Comparison of ENCODE assay signal across 14 mouse cellular contexts in the genomic region with DNA sequence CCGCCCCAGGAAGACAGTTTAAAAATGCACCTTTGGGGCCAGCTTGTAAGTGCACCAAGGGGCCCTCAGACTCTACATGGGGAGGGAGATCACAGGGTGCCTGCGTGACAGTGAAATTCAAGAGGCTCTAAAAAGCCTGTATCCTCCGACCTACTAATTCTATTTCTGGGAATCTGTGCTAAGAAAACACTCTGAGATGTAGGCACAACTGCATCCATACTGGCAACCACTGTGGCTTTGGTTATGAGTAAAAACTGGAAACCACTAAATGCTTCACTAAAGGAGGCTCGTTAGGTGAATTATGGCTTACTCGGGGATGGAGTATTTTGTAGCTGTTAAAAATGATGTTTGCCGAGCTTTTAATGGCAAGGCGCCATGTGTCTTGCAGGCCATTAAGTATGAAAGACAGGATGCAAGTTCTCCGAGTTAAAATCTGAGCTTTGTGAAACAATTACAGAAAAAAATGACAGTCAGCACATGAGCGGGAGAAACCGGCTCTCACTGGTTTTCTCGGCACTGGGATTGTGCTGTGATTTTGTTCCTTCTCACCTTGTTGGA.
DNase-seq lines count a peak whose midpoint lies in the region; ATAC-seq and TF ChIP-seq lines count a peak whose summit lies in the region.
"Had no signal": no experiment of that assay in that cellular context is flagged by ENCODE, and none has a peak within 500 bp of the region (broad histone marks: within the 10 kb centered on the region; RNA-seq: fewer than 3 reads in every experiment).

No protein-coding gene starts in this region.

- no peak overlapping the region for H3K9ac ChIP-seq in hindbrain, embryonic 12.5 days
- H3K9ac ChIP-seq in lung, embryonic 14.5 days: no peak overlapping the region
- H3K9ac ChIP-seq: heart, embryonic 15.5 days had no signal

- no peaks in the 10 kb centered on the region for H3K27me3 ChIP-seq in hindbrain, embryonic 10.5 days (ENCODE audit: insufficient read depth, poor library complexity, severe bottlenecking)
- H3K27me3 ChIP-seq in hindbrain, embryonic 12.5 days: no peaks in the 10 kb centered on the region
- H3K27me3 ChIP-seq in lung, embryonic 14.5 days (ENCODE audit: insufficient read depth, low read length): no peaks in the 10 kb centered on the region

- H3K36me3 ChIP-seq in hindbrain, embryonic 10.5 days: no peaks in the 10 kb centered on the region
- H3K36me3 ChIP-seq in hindbrain, embryonic 12.5 days: no peaks in the 10 kb centered on the region
- H3K36me3 ChIP-seq in lung, embryonic 14.5 days (ENCODE audit: insufficient read depth): no peaks in the 10 kb centered on the region
- H3K36me3 ChIP-seq: heart, embryonic 15.5 days had no signal

- 74% methylated on average over 11 of the region's 11 CpGs for WGBS in hindbrain, embryonic 10.5 days
- WGBS in hindbrain, embryonic 12.5 days: 69% methylated on average over 11 of the region's 11 CpGs
- 56% methylated on average over 11 of the region's 11 CpGs for WGBS in lung, embryonic 14.5 days

- no peak overlapping the region for H3K4me2 ChIP-seq in hindbrain, embryonic 12.5 days (replicated peaks)
- H3K4me2 ChIP-seq in lung, embryonic 14.5 days: no peak overlapping the region
- H3K4me2 ChIP-seq: heart, embryonic 15.5 days had no signal

- H3K4me3 ChIP-seq in hindbrain, embryonic 10.5 days: no peak overlapping the region
- H3K4me3 ChIP-seq in hindbrain, embryonic 12.5 days: no peak overlapping the region
- no peak overlapping the region for H3K4me3 ChIP-seq in lung, embryonic 14.5 days (ENCODE audit: low read depth, low read length)
- H3K4me3 ChIP-seq: heart, embryonic 15.5 days had no signal

- H3K4me1 ChIP-seq in hindbrain, embryonic 10.5 days (replicated peaks): peaks cover 51% of the 10 kb centered on the region
- H3K4me1 ChIP-seq in hindbrain, embryonic 12.5 days: peaks cover 24% of the 10 kb centered on the region
- H3K4me1 ChIP-seq in lung, embryonic 14.5 days (ENCODE audit: insufficient read depth): no peaks in the 10 kb centered on the region

- TF ChIP-seq CTCF in lung, embryonic 14.5 days (IDR thresholded peaks at IDR 0.05; ENCODE audit: low read depth): no peak

- ATAC-seq in hindbrain, embryonic 12.5 days (ENCODE audit: low FRiP score): no peak
- no peak for ATAC-seq in lung, embryonic 14.5 days (ENCODE audit: insufficient read depth)
- ATAC-seq: intestine, embryonic 16.5 days had no signal

- H3K27ac ChIP-seq in hindbrain, embryonic 10.5 days: peak overlapping the region; percentile 35; the same call in 1 of the 2 replicates
- H3K27ac ChIP-seq in hindbrain, embryonic 12.5 days: no peak overlapping the region
- H3K27ac ChIP-seq in lung, embryonic 14.5 days (ENCODE audit: low read depth): no peak overlapping the region
- H3K27ac ChIP-seq: heart, embryonic 15.5 days had no signal

- no peaks in the 10 kb centered on the region for H3K9me3 ChIP-seq in hindbrain, embryonic 10.5 days
- no peaks in the 10 kb centered on the region for H3K9me3 ChIP-seq in hindbrain, embryonic 12.5 days (replicated peaks)
- no peaks in the 10 kb centered on the region for H3K9me3 ChIP-seq in lung, embryonic 14.5 days (ENCODE audit: low read depth, low read length)
- H3K9me3 ChIP-seq: heart, embryonic 15.5 days had no signal

- no peak for DNase-seq in hindbrain, embryonic 10.5 days (ENCODE audit: low spot score)
- DNase-seq in lung, embryonic 14.5 days: peak; percentile 66
- no peak for DNase-seq in lung, postnatal 4 days
- DNase-seq in right cerebral cortex, postnatal 25 days: peak; percentile 17
- no peak for DNase-seq in right cerebral cortex, postnatal 14 days
- DNase-seq in ovary, adult 18-20 months (ENCODE audit: low spot score): no peak
- DNase-seq: adrenal gland, postnatal 25 days; cerebellum, postnatal 10 days; heart, adult 18-20 months; spleen, adult 18-20 months; thymus, postnatal 25 days had no signal

Comparison
In these comparisons a context has a peak if more than half of its experiments do, and no peak if none do; other contexts are left out.
1. DNase-seq: peak in lung, embryonic 14.5 days (single experiment) and right cerebral cortex, postnatal 25 days (single experiment); none in hindbrain, embryonic 10.5 days (single experiment), lung, postnatal 4 days (0 of 2), right cerebral cortex, postnatal 14 days (single experiment) and ovary, adult 18-20 months (single experiment).